Mouse (Mus musculus): ENCODE results near the gene Trpm4.
"Not testable (repeated sequence)": the region's sequence is repeated elsewhere in the genome, so short reads cannot be mapped to it uniquely, and the experiment has no call there.

Trpm4 gene

DNA sequence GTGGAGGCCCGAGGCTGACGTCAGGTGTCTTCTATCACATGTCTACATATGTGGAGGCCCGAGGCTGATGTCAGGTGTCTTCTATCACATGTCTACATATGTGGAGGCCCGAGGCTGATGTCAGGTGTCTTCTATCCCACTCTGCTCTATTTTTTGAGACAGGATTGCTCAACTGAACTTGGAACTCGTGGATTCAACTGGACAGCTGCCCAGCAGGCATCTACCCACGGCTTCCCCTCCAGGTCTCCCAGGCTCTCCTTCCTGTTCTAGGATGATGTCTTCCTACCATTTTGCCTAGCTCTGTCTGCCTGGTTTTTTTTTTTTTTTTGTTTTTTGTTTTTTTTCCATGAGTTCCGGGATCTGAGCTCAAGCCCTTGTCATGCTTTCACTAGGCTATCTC is 77.8 kb downstream of the Trpm4 start:
- not testable (repeated sequence) for DNase-seq (ENCODE audit: low spot score in 2 of 2)

DNA sequence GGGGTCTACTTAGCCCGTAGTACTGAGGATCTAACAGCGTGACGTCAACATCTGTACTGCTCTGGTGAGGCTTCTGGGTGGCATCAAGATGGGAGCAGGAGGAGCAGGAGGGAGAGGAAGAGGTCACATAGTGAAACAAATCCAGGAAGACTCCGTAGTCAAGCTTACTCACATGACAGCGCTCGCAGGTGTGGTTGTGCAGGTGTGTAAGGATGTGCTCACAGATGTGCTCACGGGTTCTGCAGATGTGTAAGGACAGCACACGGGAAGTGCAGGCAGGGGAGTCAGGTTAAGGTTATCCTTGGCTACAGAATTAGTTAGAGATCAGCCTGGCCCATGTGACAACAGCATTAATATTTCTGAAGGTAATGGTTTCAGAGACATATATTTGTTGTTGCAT is 79.8 kb downstream of the Trpm4 start:
- DNase-seq (ENCODE audit: low spot score in 2 of 2): no peak
